Comparison of ENCODE assay signal across 9 mouse cellular contexts in genomic region chr2:152470973-152471372, GRCm38 (mm10). TPM values are rescaled to one million over a fixed set of nuclear protein-coding genes. Genes with fewer than 3 reads are reported as not detected.
DNase-seq lines count a peak whose midpoint lies in the region; ATAC-seq lines count a peak whose summit lies in the region.
"Had no signal": no experiment of that assay in that cellular context is flagged by ENCODE, and none has a peak within 500 bp of the region (broad histone marks: within the 10 kb centered on the region; RNA-seq: fewer than 3 reads in every experiment).

No protein-coding gene starts in this region.

- peak; percentile 28 for DNase-seq in gastrocnemius, postnatal 10 days
- no peak for DNase-seq in gastrocnemius, postnatal 14 days
- peak; percentile 21 for DNase-seq in thymus, postnatal 0 days (ENCODE audit: low spot score)
- DNase-seq in thymus, postnatal 36 days: no peak
- DNase-seq in cerebellum, postnatal 10 days: peak; percentile 62 to 74
- DNase-seq in kidney, postnatal 14 days: peak; percentile 69
- DNase-seq in lung, postnatal 36 days: peak; percentile 74

- intact Hi-C loops in gastrocnemius, postnatal 14 days (cut with DNase I; ENCODE audit: low total_unique reads): loop anchor here (10.0 kb wide), 1 partner anchor 74 kb away; the partner anchor contains the start of gene Defb29

- no peak for ATAC-seq in inflammation-experienced regulatory T-cells, adult 6 months

RNA-seq across cellular contexts. Expression of gene Defb20, which starts 5.9 kb away (rescaled TPM):
- not detected for total RNA-seq in gastrocnemius, postnatal 10 days (2021)
- total RNA-seq in gastrocnemius, postnatal 14 days (2021): not detected
- not detected in 2 replicates for polyA plus RNA-seq in thymus, postnatal 0 days (2015; fragmentation: Nextera tagmentation; extraction: Ambion mirVana)
- not detected for polyA plus RNA-seq in inflammation-experienced regulatory T-cells, adult 6 months (2017; shearing (Covaris generic))
- total RNA-seq: left cerebral cortex, postnatal 10 days had no signal

RNA-seq across cellular contexts. Expression of gene Defb23, which starts 6.6 kb away (rescaled TPM):
- total RNA-seq in gastrocnemius, postnatal 10 days (2021): not detected
- total RNA-seq in gastrocnemius, postnatal 14 days (2021): not detected
- 0.23 and 0.28 TPM in 2 replicates for polyA plus RNA-seq in thymus, postnatal 0 days (2015; fragmentation: Nextera tagmentation; extraction: Ambion mirVana)
- not detected for polyA plus RNA-seq in inflammation-experienced regulatory T-cells, adult 6 months (2017; shearing (Covaris generic))
- total RNA-seq: left cerebral cortex, postnatal 10 days had no signal

RNA-seq across cellular contexts. Expression of gene Defb22, which starts 19.0 kb away (rescaled TPM):
- total RNA-seq in gastrocnemius, postnatal 10 days (2021): not detected
- not detected for total RNA-seq in gastrocnemius, postnatal 14 days (2021)
- polyA plus RNA-seq in thymus, postnatal 0 days (2015; fragmentation: Nextera tagmentation; extraction: Ambion mirVana): not detected in 2 replicates
- not detected for polyA plus RNA-seq in inflammation-experienced regulatory T-cells, adult 6 months (2017; shearing (Covaris generic))
- total RNA-seq: left cerebral cortex, postnatal 10 days had no signal

RNA-seq across cellular contexts. Expression of gene Defb26, which starts 40.5 kb away (rescaled TPM):
- not detected for total RNA-seq in gastrocnemius, postnatal 10 days (2021)
- not detected for total RNA-seq in gastrocnemius, postnatal 14 days (2021)
- polyA plus RNA-seq in thymus, postnatal 0 days (2015; fragmentation: Nextera tagmentation; extraction: Ambion mirVana): 0.24 TPM in 1 of 2 replicates, not detected in the other
- polyA plus RNA-seq in inflammation-experienced regulatory T-cells, adult 6 months (2017; shearing (Covaris generic)): not detected
- total RNA-seq: left cerebral cortex, postnatal 10 days had no signal

RNA-seq across cellular contexts. Expression of gene Defb28, which starts 47.1 kb away (rescaled TPM):
- not detected for total RNA-seq in gastrocnemius, postnatal 10 days (2021)
- not detected for total RNA-seq in gastrocnemius, postnatal 14 days (2021)
- not detected in 2 replicates for polyA plus RNA-seq in thymus, postnatal 0 days (2015; fragmentation: Nextera tagmentation; extraction: Ambion mirVana)
- not detected for polyA plus RNA-seq in inflammation-experienced regulatory T-cells, adult 6 months (2017; shearing (Covaris generic))
- total RNA-seq: left cerebral cortex, postnatal 10 days had no signal

Comparison
In these comparisons a context has a peak if more than half of its experiments do, and no peak if none do; other contexts are left out.
1. DNase-seq: peak in gastrocnemius, postnatal 10 days (single experiment), thymus, postnatal 0 days (single experiment), cerebellum, postnatal 10 days (2 of 2), kidney, postnatal 14 days (single experiment) and lung, postnatal 36 days (single experiment); none in gastrocnemius, postnatal 14 days (single experiment) and thymus, postnatal 36 days (0 of 2).